Mouse (Mus musculus) midbrain, embryonic 15.5 days (tissue): Measurements from ENCODE around the gene Skap1. TPM values are rescaled to one million over a fixed set of nuclear protein-coding genes. Genes with fewer than 3 reads are reported as not detected.

Source experiments
- ATAC-seq: fragments of 200-750 bp; cut with Nextera tagmentation; replicated peaks from 2 replicates; pipeline ENCODE4 v1.8.0; 2017; ENCODE audit warnings: moderate TSS enrichment
- H3K27ac ChIP-seq: fragments of 300-500 bp; sonication (generic); 2 replicates; pipeline ENCODE4 v1.5.1; 2015; ENCODE audit warnings: mild to moderate bottlenecking, inconsistent platforms
- H3K27me3 ChIP-seq: fragments of 300-500 bp; sonication (generic); replicated peaks from 2 replicates; pipeline ENCODE4 v1.6.1; 2015; ENCODE audit warnings: inconsistent platforms
- H3K36me3 ChIP-seq: fragments of 300-500 bp; sonication (generic); replicated peaks from 2 replicates; pipeline ENCODE4 v1.6.1; 2015; ENCODE audit warnings: inconsistent platforms
- H3K4me1 ChIP-seq: fragments of 300-500 bp; sonication (generic); 2 replicates; pipeline ENCODE4 v1.6.1; 2015; ENCODE audit warnings: inconsistent platforms
- H3K4me2 ChIP-seq: fragments of 300-500 bp; sonication (generic); 2 replicates; pipeline ENCODE4 v1.6.1; 2015; ENCODE audit warnings: inconsistent platforms, mild to moderate bottlenecking, moderate library complexity
- H3K4me3 ChIP-seq: fragments of 300-500 bp; sonication (generic); 2 replicates; pipeline ENCODE4 v1.5.1; 2015; ENCODE audit warnings: mild to moderate bottlenecking, inconsistent platforms
- H3K9ac ChIP-seq: fragments of 300-500 bp; sonication (generic); 2 replicates; pipeline ENCODE4 v1.6.1; 2015; ENCODE audit warnings: mild to moderate bottlenecking, inconsistent platforms
- H3K9me3 ChIP-seq: fragments of 300-500 bp; sonication (generic); 2 replicates; pipeline ENCODE4 v1.6.1; 2016; ENCODE audit warnings: inconsistent platforms
- WGBS: fragments of 180-500 bp; shearing (Covaris S2); methylation state at CpG from one replicate; pipeline ENCODE4 v1.1.7; 2015; ENCODE audit warnings: mixed read lengths; 5-methylcytosine and 5-hydroxymethylcytosine counted together
- polyA plus RNA-seq: library from polyadenylated mRNA; unstranded; fragments of >200 nt; fragmentation: Nextera tagmentation; extraction: Ambion mirVana; gene quantifications from 2 replicates; pipeline ENCODE4 v1.2.1, GENCODE M21; 2015

Gene Skap1
- polyA plus RNA-seq, 1 experiment from 2014 or later, result 3.0 TPM

DNA sequence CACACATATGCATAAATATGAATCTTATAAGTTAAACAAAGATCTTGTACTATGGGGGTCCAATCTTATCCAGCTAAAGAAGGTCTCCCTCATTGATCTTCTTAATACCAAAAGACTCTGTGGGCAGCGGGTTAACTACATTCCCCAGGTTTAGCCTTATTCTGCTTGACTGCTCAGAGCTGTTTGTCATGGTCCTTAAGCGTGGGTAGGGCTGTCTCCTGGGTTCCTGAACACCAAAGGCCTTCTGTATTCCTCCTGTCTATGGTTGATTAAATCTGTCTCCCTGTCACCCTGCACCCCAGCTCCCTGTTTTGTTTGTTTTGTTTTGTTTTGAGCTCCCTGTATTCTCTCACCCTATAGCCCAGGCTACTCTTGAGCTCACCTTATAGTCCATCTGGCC lies 264.2 kb downstream of the Skap1 start:
- Histone ChIP-seq H3K4me1 (peaks cover 18% of the 10 kb centered on the region), H3K4me3 (no peak overlapping the region), H3K27me3 (no peaks in the 10 kb centered on the region), H3K4me2 (no peak overlapping the region), H3K9me3 (no peaks in the 10 kb centered on the region), H3K9ac (no peak overlapping the region), H3K36me3 (no peaks in the 10 kb centered on the region), H3K27ac (no peak overlapping the region)
- ATAC-seq, result no peak
- WGBS, result 34% methylated on average over 2 of the region's 2 CpGs

- H3K27me3 ChIP-seq, result no peaks in the 10 kb centered on the region
- no peaks in the 10 kb centered on the region for H3K9me3 ChIP-seq
- 23% methylated on average over 9 of the region's 9 CpGs for WGBS
- peaks cover 18% of the 10 kb centered on the region for H3K4me1 ChIP-seq
- ATAC-seq, result no peak
- no peak overlapping the region for H3K27ac ChIP-seq
- no peak overlapping the region for H3K4me3 ChIP-seq
- H3K36me3 ChIP-seq, result no peaks in the 10 kb centered on the region
- H3K4me2 ChIP-seq, result peak overlapping the region; percentile 29
- H3K9ac ChIP-seq, result no peak overlapping the region
Observed at GRCm38 (mm10) chr11:96729462-96729861, 265.1 kb downstream of the Skap1 start.

GRCm38 (mm10) chr11:96730327-96730726 lies 265.9 kb downstream of the Skap1 start:
- Histone ChIP-seq H3K9ac (no peak overlapping the region), H3K27ac (no peak overlapping the region), H3K9me3 (no peaks in the 10 kb centered on the region), H3K4me3 (no peak overlapping the region), H3K27me3 (no peaks in the 10 kb centered on the region), H3K36me3 (no peaks in the 10 kb centered on the region), H3K4me1 (peaks cover 18% of the 10 kb centered on the region), H3K4me2 (no peak overlapping the region)
- ATAC-seq, result no peak
- WGBS, result 39% methylated on average over 5 of the region's 5 CpGs

DNA sequence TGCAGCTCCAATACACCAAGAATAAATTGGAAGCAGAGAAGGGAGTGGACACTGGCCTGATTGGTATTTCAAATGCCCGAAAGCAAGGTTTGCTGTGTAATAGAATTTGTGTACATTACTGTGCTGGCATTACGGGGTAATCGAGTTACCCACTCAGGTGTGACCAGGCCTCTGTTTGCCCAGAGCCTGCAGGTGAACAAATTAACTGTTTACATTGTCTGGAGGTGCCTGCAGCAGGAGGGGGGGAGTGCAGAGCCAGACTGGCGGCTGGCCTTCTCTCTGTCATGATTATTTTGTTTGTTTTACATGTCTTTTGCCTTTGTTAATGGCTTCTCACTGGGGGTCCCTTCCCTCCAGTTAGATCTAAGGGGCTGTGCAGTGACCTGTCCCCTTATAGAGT lies 268.3 kb downstream of the Skap1 start:
- WGBS, result 38% methylated on average over 4 of the region's 4 CpGs
- Histone ChIP-seq H3K27ac (no peak overlapping the region), H3K9ac (no peak overlapping the region)

GRCm38 (mm10) chr11:96735908-96736307 lies 271.5 kb downstream of the Skap1 start:
- Histone ChIP-seq H3K27ac (0 out of 2 replicates have a peak overlapping the region, but pooled peaks have one; percentile 41), H3K36me3 (no peaks in the 10 kb centered on the region), H3K4me1 (peaks cover 23% of the 10 kb centered on the region), H3K4me2 (peak overlapping the region; percentile 44), H3K4me3 (peak overlapping the region; percentile 17), H3K27me3 (0 out of 2 replicates have a peak, but pooled peaks cover 5% of the 10 kb centered on the region), H3K9ac (no peak overlapping the region), H3K9me3 (no peaks in the 10 kb centered on the region)
- peak; percentile 80; the same call in 1 of the 2 replicates for ATAC-seq
- under 1% methylated on average over 19 of the region's 19 CpGs for WGBS

More for the DNA sequence above, 268.3 kb downstream of the Skap1 start:
- no peak for ATAC-seq
- Histone ChIP-seq H3K9me3 (no peaks in the 10 kb centered on the region), H3K4me1 (peaks cover 25% of the 10 kb centered on the region), H3K4me2 (no peak overlapping the region), H3K27me3 (0 out of 2 replicates have a peak, but pooled peaks cover 5% of the 10 kb centered on the region), H3K36me3 (no peaks in the 10 kb centered on the region), H3K4me3 (no peak overlapping the region)

GRCm38 (mm10) chr11:96736361-96736760 lies 272.0 kb downstream of the Skap1 start:
- Histone ChIP-seq H3K4me1 (peaks cover 26% of the 10 kb centered on the region), H3K9ac (no peak overlapping the region)
- WGBS, result 18% methylated on average over 11 of the region's 11 CpGs

DNA sequence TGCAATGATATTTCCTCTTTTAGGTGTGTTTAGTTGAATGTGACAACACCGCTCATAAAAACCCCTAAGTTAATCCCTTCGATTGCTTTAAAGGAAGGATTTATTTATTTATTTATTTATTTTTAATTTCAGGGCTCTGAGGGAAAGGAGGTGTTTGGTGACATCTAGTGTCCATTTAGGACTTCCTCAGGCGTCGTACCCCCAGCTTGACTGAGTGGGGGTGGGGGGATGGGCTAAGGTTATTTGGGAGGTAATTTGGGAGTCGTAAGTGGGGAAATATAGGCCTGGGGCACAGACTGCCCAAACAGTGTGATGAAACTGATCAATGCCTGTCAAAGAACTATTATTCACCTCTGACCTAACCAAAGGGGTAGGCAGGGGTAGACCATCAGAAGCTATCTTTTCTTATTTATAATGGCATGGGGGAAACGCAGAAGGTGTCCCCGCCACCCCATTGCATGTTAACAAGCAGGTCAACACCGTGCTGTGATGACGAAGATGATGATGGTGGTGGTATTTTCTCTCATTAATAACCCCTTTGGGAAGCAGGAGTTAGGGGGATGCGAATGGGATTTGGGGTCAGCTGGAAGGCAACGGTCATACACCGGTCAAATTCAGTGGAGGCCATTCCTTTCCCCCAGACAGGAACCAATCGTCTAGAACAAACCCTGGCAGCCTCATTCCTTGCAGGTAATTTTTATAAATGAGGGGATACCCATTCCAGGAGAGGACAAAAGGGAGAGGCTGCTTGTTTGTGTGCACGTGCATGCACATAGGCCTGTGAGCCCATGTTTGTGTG lies 273.5 kb downstream of the Skap1 start:
- no peaks in the 10 kb centered on the region for H3K36me3 ChIP-seq
- 64% methylated on average over 14 of the region's 14 CpGs for WGBS
- ATAC-seq, result no peak
- H3K27me3 ChIP-seq, result 0 out of 2 replicates have a peak, but pooled peaks cover 5% of the 10 kb centered on the region
- no peak overlapping the region for H3K4me3 ChIP-seq
- H3K4me2 ChIP-seq, result no peak overlapping the region
- no peak overlapping the region for H3K27ac ChIP-seq
- no peak overlapping the region for H3K9ac ChIP-seq
- peaks cover 40% of the 10 kb centered on the region for H3K4me1 ChIP-seq
- no peaks in the 10 kb centered on the region for H3K9me3 ChIP-seq

More at GRCm38 (mm10) chr11:96736361-96736760, 272.0 kb downstream of the Skap1 start:
- peak overlapping the region; percentile 17; the same call in 1 of the 2 replicates for H3K4me3 ChIP-seq
- no peak overlapping the region; the same call in 1 of the 2 replicates for H3K27ac ChIP-seq
- no peaks in the 10 kb centered on the region for H3K9me3 ChIP-seq
- H3K36me3 ChIP-seq, result no peaks in the 10 kb centered on the region
- peak overlapping the region; percentile 44 for H3K4me2 ChIP-seq
- H3K27me3 ChIP-seq, result 0 out of 2 replicates have a peak, but pooled peaks cover 5% of the 10 kb centered on the region
- no peak for ATAC-seq

DNA sequence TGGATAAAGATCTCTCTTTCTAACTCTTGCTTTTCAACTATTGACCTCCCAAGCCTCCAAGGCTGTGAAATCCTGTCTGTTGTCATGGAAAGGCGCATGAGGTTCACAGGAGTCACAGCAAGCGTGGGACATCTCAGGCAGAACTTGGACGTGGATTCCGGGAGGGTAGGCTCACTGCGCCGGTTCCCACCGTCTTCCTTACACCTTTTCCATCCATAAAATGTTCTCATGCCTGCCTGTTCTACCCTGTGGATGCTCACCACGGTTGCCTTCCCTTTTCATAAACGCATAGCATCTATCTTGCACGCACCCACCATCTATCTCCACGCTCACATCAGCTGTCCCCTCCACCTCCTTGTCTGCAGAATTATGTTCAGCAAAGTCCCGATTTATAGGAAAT lies 276.4 kb downstream of the Skap1 start:
- peaks cover 42% of the 10 kb centered on the region for H3K4me1 ChIP-seq
- H3K27ac ChIP-seq, result no peak overlapping the region
- no peak overlapping the region for H3K4me3 ChIP-seq
- 50% methylated on average over 12 of the region's 12 CpGs for WGBS
- H3K9me3 ChIP-seq, result no peaks in the 10 kb centered on the region
- no peak overlapping the region for H3K9ac ChIP-seq
- 0 out of 2 replicates have a peak, but pooled peaks cover 5% of the 10 kb centered on the region for H3K27me3 ChIP-seq
- H3K36me3 ChIP-seq, result no peaks in the 10 kb centered on the region
- no peak for ATAC-seq
- no peak overlapping the region for H3K4me2 ChIP-seq

GRCm38 (mm10) chr11:96741995-96742394 lies 277.6 kb downstream of the Skap1 start:
- Histone ChIP-seq H3K27me3 (0 out of 2 replicates have a peak, but pooled peaks cover 2% of the 10 kb centered on the region), H3K4me2 (peak overlapping the region; percentile 41), H3K4me1 (peaks cover 38% of the 10 kb centered on the region), H3K36me3 (no peaks in the 10 kb centered on the region), H3K9me3 (no peaks in the 10 kb centered on the region), H3K9ac (no peak overlapping the region), H3K27ac (peak overlapping the region; percentile 68), H3K4me3 (peak overlapping the region; percentile 5; the same call in 1 of the 2 replicates)
- ATAC-seq, result peak; percentile 65
- WGBS, result 5% methylated on average over 12 of the region's 12 CpGs

GRCm38 (mm10) chr11:96743000-96743399 lies 278.6 kb downstream of the Skap1 start:
- Histone ChIP-seq H3K9ac (no peak overlapping the region), H3K4me2 (no peak overlapping the region), H3K9me3 (no peaks in the 10 kb centered on the region), H3K27me3 (no peaks in the 10 kb centered on the region), H3K4me3 (no peak overlapping the region), H3K36me3 (no peaks in the 10 kb centered on the region), H3K27ac (peak overlapping the region; percentile 34; the same call in 1 of the 2 replicates), H3K4me1 (peaks cover 41% of the 10 kb centered on the region)
- WGBS, result 22% methylated on average over 11 of the region's 11 CpGs
- ATAC-seq, result no peak

DNA sequence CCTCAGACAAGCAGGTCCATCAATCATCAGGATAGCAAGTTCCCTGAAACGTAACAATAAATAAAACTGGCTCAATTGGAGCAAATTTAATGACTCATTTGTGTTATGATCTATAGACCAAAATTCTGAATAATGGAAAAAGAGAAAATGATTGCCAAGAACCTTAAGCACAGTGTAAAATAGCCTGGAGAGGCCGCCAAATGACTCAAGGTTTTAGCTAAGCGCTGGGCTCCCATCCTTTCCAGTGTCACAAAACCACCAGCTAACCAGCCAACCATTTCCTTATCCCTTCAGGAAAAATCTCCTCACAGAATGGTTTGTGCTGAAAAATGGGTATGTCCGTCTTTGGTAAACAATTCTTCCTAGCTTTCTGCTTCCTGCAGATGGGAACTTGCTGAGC lies 279.5 kb downstream of the Skap1 start:
- Histone ChIP-seq H3K9me3 (no peaks in the 10 kb centered on the region), H3K36me3 (no peaks in the 10 kb centered on the region), H3K4me1 (peaks cover 41% of the 10 kb centered on the region), H3K4me2 (no peak overlapping the region), H3K27ac (no peak overlapping the region), H3K27me3 (no peaks in the 10 kb centered on the region), H3K4me3 (no peak overlapping the region), H3K9ac (no peak overlapping the region)
- WGBS, result 76% methylated on average over 4 of the region's 4 CpGs
- ATAC-seq, result no peak

- Histone ChIP-seq H3K4me2 (no peak overlapping the region), H3K9ac (no peak overlapping the region)
- no peak for ATAC-seq
Observed at GRCm38 (mm10) chr11:96746648-96747047, 282.3 kb downstream of the Skap1 start.

More at GRCm38 (mm10) chr11:96746648-96747047, 282.3 kb downstream of the Skap1 start:
- Histone ChIP-seq H3K4me3 (no peak overlapping the region), H3K27me3 (no peaks in the 10 kb centered on the region), H3K36me3 (no peaks in the 10 kb centered on the region), H3K27ac (no peak overlapping the region), H3K4me1 (peaks cover 22% of the 10 kb centered on the region), H3K9me3 (no peaks in the 10 kb centered on the region)
- 59% methylated on average over 6 of the region's 6 CpGs for WGBS
